Mouse (Mus musculus): Measurements from ENCODE around the gene Copg1.

Gene Copg1

GRCm38 (mm10) chr6:87867256-87867655, 20.4 kb upstream of the Copg1 start:
- H3K36me3 ChIP-seq (ENCODE audit: control insufficient read depth, insufficient read depth, low read length, poor library complexity, severe bottlenecking): no peaks in the 10 kb centered on the region
- no peak for DNase-seq (ENCODE audit: low read depth, low spot score)
- H3K27me3 ChIP-seq (ENCODE audit: control insufficient read depth, insufficient read depth, low read length, poor library complexity, severe bottlenecking): no peaks in the 10 kb centered on the region

DNA sequence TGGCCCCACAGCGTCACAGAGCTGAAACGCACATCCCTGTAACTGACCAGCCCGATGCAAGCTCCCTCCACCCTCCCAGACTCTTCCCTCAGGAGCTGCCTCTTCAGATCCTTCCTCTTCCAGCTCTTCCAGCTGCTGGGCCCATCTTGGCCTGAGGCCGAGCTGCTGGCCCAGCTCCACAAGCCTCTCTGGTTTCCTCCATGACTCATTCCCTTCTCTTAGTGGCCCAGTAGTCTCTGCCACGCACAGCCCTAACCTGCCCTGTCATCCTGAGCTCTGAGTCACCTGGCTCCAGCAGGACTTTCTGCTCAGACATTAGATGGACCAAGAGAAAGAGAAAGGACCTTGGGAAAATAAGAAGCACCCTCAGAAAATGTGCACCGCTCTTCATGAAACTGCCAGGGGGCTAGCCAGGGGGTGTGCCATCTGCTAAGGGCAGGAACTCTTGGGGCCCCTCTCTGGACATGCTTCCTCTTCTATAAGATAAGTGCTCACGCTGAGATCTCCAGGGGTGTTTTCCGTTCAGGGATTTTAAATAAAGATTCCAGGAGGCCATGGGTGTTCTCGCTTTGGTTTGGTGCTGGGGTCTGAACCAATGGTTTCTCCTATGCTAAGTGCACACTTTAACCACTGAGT, 18.6 kb upstream of the Copg1 start:
- H3K27me3 ChIP-seq (ENCODE audit: control insufficient read depth, insufficient read depth, low read length, poor library complexity, severe bottlenecking): no peaks in the 10 kb centered on the region
- no peak for DNase-seq (ENCODE audit: low read depth, low spot score)

DNA sequence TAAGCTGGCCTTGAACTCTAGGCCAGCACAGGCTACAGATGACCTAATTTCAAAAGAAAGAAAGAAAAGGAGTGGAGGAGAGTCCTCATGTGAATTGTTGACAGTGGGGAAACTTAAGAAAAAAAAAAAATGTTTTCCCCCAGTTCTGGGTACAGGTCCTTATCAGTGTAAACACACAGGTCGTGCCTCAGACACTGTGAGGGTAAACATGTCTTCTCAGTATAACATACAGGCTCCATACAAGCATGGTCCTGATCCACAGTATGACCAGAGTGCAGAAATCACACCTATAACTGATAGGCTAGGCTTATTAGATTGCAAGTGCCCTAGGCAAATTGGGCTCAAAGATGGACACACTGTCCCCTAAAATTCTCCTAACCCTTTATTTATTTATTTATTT, 17.2 kb upstream of the Copg1 start:
- no peak for DNase-seq (ENCODE audit: low read depth, low spot score)
- Histone ChIP-seq H3K27me3 (ENCODE audit: control insufficient read depth, insufficient read depth, low read length, poor library complexity, severe bottlenecking) (no peaks in the 10 kb centered on the region), H3K36me3 (ENCODE audit: control insufficient read depth, insufficient read depth, low read length, poor library complexity, severe bottlenecking) (no peaks in the 10 kb centered on the region)

More for the DNA sequence above, 18.6 kb upstream of the Copg1 start:
- no peaks in the 10 kb centered on the region for H3K36me3 ChIP-seq (ENCODE audit: control insufficient read depth, insufficient read depth, low read length, poor library complexity, severe bottlenecking)

- DNase-seq (ENCODE audit: low read depth, low spot score): no peak
- no peaks in the 10 kb centered on the region for H3K27me3 ChIP-seq (ENCODE audit: control insufficient read depth, insufficient read depth, low read length, poor library complexity, severe bottlenecking)
- H3K36me3 ChIP-seq (ENCODE audit: control insufficient read depth, insufficient read depth, low read length, poor library complexity, severe bottlenecking): no peaks in the 10 kb centered on the region
Measured at GRCm38 (mm10) chr6:87871240-87871639, 16.4 kb upstream of the Copg1 start.

DNA sequence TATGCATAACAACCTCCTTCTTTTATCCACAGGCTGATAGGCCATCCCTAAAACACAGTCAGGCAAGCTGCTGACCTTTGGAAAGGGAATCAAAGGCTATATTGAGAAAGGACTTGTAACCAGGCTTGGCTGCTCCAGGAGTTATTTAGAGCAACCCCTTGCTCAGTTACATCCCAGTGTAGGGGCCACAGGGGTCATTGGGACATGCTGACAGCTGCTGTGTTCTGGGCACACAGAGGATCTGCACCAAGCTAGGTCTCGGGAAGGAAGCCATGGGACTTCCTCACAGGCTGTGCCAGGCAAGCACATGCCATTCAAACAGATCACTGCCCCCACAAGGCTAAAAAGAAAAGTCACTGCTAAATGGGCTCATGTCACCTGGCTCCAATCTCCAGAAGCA, 14.5 kb upstream of the Copg1 start:
- Histone ChIP-seq H3K27me3 (ENCODE audit: control insufficient read depth, insufficient read depth, low read length, poor library complexity, severe bottlenecking) (no peaks in the 10 kb centered on the region), H3K36me3 (ENCODE audit: control insufficient read depth, insufficient read depth, low read length, poor library complexity, severe bottlenecking) (no peaks in the 10 kb centered on the region)
- no peak for DNase-seq (ENCODE audit: low read depth, low spot score)

DNA sequence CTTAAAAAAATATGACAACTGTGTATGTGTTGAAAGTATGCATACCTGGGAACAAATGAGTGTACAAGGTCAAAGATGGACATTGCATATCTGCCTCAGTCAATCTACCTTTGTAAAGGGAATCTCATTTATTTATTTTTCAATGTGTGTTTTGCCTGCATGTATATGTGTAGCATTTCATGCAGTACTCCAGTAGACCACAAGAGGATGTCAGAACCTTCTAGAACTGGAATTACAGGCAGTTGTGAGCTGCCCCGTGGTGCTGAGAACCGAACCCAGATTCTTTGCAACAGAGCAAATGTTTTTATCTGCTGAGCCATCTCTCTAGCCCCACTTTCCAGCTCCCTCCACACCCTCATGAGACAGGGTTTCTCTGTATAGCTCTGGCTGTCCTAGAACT, 13.7 kb upstream of the Copg1 start:
- DNase-seq (ENCODE audit: low read depth, low spot score): peak; percentile 15

GRCm38 (mm10) chr6:87875083-87875482, 12.5 kb upstream of the Copg1 start:
- DNase-seq (ENCODE audit: low read depth, low spot score): no peak
- no peaks in the 10 kb centered on the region for H3K27me3 ChIP-seq (ENCODE audit: control insufficient read depth, insufficient read depth, low read length, poor library complexity, severe bottlenecking)
- H3K36me3 ChIP-seq (ENCODE audit: control insufficient read depth, insufficient read depth, low read length, poor library complexity, severe bottlenecking): no peaks in the 10 kb centered on the region

More for the DNA sequence above, 13.7 kb upstream of the Copg1 start:
- H3K36me3 ChIP-seq (ENCODE audit: control insufficient read depth, insufficient read depth, low read length, poor library complexity, severe bottlenecking): no peaks in the 10 kb centered on the region
- no peaks in the 10 kb centered on the region for H3K27me3 ChIP-seq (ENCODE audit: control insufficient read depth, insufficient read depth, low read length, poor library complexity, severe bottlenecking)

DNA sequence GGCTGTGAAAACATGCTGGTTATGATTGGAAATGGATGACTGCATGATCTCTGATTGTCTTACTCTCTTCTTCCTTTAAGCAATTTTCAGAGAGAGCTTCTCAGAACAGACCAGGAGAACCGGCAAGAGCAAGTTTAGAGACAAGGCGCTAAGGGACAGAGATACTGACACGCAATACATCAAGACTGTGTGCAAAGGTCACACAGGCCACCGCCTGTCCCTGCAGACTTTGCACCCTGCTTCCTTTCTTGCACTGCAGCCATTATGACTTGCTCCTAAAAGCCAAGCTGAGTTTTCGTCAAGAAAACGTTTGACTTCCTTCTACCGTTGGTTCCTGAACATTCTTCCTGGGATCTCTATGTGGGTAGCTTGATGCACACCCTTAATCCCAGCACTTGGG, 12.1 kb upstream of the Copg1 start:
- no peaks in the 10 kb centered on the region for H3K36me3 ChIP-seq (ENCODE audit: control insufficient read depth, insufficient read depth, low read length, poor library complexity, severe bottlenecking)
- no peak for DNase-seq (ENCODE audit: low read depth, low spot score)
- no peaks in the 10 kb centered on the region for H3K27me3 ChIP-seq (ENCODE audit: control insufficient read depth, insufficient read depth, low read length, poor library complexity, severe bottlenecking)

GRCm38 (mm10) chr6:87876068-87876643, 11.5 kb upstream of the Copg1 start:
- Histone ChIP-seq H3K27me3 (ENCODE audit: control insufficient read depth, insufficient read depth, low read length, poor library complexity, severe bottlenecking) (no peaks in the 10 kb centered on the region), H3K36me3 (ENCODE audit: control insufficient read depth, insufficient read depth, low read length, poor library complexity, severe bottlenecking) (no peaks in the 10 kb centered on the region)
- DNase-seq (ENCODE audit: low read depth, low spot score): peak; percentile 27

GRCm38 (mm10) chr6:87879010-87879409, 8.6 kb upstream of the Copg1 start:
- H3K36me3 ChIP-seq (ENCODE audit: control insufficient read depth, insufficient read depth, low read length, poor library complexity, severe bottlenecking): no peaks in the 10 kb centered on the region
- H3K27me3 ChIP-seq (ENCODE audit: control insufficient read depth, insufficient read depth, low read length, poor library complexity, severe bottlenecking): no peaks in the 10 kb centered on the region
- no peak for DNase-seq (ENCODE audit: low read depth, low spot score)

DNA sequence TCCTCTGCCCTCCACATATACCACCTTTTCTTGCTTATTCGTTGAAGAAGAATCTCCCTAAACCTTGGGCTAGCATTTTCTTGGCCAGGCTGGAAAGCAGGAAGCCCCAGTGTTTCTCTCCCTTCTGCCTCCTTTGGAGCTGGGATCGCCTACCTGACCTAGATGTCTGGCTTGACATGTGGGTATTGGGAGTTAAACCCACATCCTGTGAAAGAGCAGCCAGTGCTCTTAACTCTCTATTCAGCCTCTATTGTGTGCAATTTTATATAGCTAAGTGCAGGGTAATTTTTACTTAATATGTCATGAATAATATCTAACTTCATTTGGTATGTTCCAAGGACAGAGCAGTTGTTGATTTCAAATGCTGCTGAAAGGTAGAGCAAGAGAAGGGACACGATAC, 8.0 kb upstream of the Copg1 start:
- no peak for DNase-seq (ENCODE audit: low read depth, low spot score)
- Histone ChIP-seq H3K36me3 (ENCODE audit: control insufficient read depth, insufficient read depth, low read length, poor library complexity, severe bottlenecking) (no peaks in the 10 kb centered on the region), H3K27me3 (ENCODE audit: control insufficient read depth, insufficient read depth, low read length, poor library complexity, severe bottlenecking) (no peaks in the 10 kb centered on the region)

DNA sequence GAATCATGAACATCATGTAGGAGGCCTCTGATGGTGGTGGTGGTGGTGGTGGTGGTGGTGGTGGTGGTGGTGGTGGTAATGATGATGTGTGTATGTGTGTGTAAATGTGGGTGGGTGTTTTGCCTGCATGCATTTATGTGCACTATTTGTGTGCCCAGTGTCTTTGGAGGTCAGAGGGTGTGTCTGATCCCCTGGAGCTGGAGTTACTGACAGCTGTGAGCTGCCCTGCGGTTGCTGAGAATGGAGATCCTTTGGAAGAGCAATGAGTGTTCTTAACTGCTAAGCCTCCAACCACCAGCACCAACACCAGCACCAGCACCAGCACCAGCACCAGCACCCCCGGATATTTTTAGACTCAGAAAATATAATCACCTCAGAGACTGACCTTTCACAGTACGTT, 5.4 kb upstream of the Copg1 start:
- DNase-seq (ENCODE audit: low read depth, low spot score): no peak
- no peaks in the 10 kb centered on the region for H3K36me3 ChIP-seq (ENCODE audit: control insufficient read depth, insufficient read depth, low read length, poor library complexity, severe bottlenecking)
- no peaks in the 10 kb centered on the region for H3K27me3 ChIP-seq (ENCODE audit: control insufficient read depth, insufficient read depth, low read length, poor library complexity, severe bottlenecking)

GRCm38 (mm10) chr6:87882816-87883215, 4.8 kb upstream of the Copg1 start:
- H3K36me3 ChIP-seq (ENCODE audit: control insufficient read depth, insufficient read depth, low read length, poor library complexity, severe bottlenecking): no peaks in the 10 kb centered on the region

DNA sequence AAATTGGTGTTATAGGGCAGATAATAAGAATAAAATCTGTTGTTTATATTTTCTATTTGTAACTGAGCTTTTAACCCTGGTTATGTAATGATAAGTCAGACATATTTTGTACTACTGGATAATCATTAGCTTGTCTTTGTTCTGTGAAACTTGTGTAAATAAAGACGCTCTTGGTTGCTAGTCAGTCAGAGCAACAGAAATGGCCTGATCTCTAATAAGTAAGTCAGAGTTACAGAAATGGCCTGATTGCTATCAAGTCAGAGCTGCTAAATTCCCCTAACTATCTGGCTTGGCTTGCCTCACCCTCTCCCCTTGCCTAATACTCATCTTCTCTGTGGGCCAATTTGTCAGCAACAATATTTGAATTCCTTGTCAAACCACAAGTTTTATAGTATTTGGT, 893 bp upstream of the Copg1 start:
- Histone ChIP-seq H3K27me3 (ENCODE audit: control insufficient read depth, insufficient read depth, low read length, poor library complexity, severe bottlenecking) (no peaks in the 10 kb centered on the region), H3K36me3 (ENCODE audit: control insufficient read depth, insufficient read depth, low read length, poor library complexity, severe bottlenecking) (peaks cover 12% of the 10 kb centered on the region)
- DNase-seq (ENCODE audit: low read depth, low spot score): no peak

More at GRCm38 (mm10) chr6:87882816-87883215, 4.8 kb upstream of the Copg1 start:
- no peak for DNase-seq (ENCODE audit: low read depth, low spot score)
- H3K27me3 ChIP-seq (ENCODE audit: control insufficient read depth, insufficient read depth, low read length, poor library complexity, severe bottlenecking): no peaks in the 10 kb centered on the region

DNA sequence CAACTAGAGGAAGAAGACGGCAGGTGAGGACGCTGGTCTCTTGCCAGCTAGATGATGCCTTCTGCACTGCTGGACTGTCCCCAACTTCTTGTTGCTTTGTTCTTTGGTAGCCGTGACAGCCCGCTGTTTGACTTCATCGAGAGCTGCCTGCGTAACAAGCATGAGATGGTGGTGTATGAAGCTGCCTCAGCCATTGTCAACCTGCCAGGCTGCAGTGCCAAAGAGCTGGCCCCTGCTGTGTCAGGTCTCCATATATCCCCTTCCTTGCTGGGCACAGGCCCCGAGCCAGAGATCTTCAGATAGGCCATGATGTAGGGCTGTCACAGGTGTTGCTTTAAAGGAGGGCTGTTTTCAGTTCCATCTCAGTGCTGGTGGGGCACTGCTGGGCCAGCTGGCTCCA, 6.3 kb downstream of the Copg1 start:
- Histone ChIP-seq H3K36me3 (ENCODE audit: control insufficient read depth, insufficient read depth, low read length, poor library complexity, severe bottlenecking) (peaks cover 34% of the 10 kb centered on the region), H3K27me3 (ENCODE audit: control insufficient read depth, insufficient read depth, low read length, poor library complexity, severe bottlenecking) (no peaks in the 10 kb centered on the region)
- no peak for DNase-seq (ENCODE audit: low read depth, low spot score)

- Histone ChIP-seq H3K36me3 (ENCODE audit: control insufficient read depth, insufficient read depth, low read length, poor library complexity, severe bottlenecking) (peaks cover 29% of the 10 kb centered on the region), H3K27me3 (ENCODE audit: control insufficient read depth, insufficient read depth, low read length, poor library complexity, severe bottlenecking) (no peaks in the 10 kb centered on the region)
- DNase-seq (ENCODE audit: low read depth, low spot score): no peak
Measured at GRCm38 (mm10) chr6:87898028-87898427, 10.4 kb downstream of the Copg1 start.

Measured in splenic B cell, adult 2 months (primary cell).